Mouse (Mus musculus): ENCODE measurements around the gene Olfr1448.
"Not testable (repeated sequence)": the region's sequence is repeated elsewhere in the genome, so short reads cannot be mapped to it uniquely, and the experiment has no call there.

Gene Olfr1448

GRCm38 (mm10) chr19:12924319-12924718 is at the start of gene Olfr1448:
Gene Olfr1448, minus strand, starts transcription at chr19:12924419.
- no peak for DNase-seq (ENCODE audit: low spot score in 2 of 2)

DNA sequence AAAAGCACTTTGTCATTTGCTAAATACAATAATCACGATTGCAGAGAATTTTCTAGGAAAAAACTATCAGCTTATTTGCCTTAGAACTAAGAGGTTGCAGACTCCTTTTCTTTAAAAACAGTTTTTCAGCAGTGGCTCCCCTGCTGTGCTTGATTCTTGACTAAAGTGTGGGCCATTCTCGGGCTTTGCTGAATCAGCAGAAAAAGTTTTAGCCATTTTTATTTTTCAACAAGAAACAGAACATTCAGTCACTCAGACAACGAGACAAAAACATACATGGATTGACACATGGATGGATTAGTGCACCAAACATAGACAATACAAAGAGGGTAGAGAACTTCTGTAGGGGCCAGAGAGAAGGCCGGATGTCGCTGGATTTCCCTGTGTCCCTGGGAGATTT is 45.9 kb upstream of the Olfr1448 start:
- not testable (repeated sequence) for DNase-seq (ENCODE audit: low spot score in 2 of 2)

DNA sequence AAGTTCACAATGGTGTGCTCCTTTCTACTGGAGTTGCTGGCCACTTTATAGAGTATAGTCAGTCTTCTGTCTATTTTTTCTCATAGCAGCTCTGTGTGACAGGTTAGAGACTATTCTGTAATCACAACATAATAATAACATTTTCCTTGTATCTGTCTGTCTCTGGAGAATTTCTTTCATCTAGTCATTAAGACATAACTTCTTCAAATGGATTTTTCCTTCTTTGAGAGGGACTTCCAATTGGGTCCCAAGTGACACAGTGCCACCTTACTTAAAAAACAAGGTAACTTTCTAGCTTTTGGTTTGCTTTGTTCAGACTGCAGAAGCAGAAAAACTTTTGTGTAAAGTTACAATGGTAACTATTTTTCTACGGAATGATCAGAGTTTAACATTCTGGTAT is 25.7 kb upstream of the Olfr1448 start, which contains the start of gene Olfr1450:
Gene Olfr1450 (plus strand): TSS at position 301 of the 400 bp plus-strand sequence.
- DNase-seq (ENCODE audit: low spot score in 2 of 2), result no peak

DNA sequence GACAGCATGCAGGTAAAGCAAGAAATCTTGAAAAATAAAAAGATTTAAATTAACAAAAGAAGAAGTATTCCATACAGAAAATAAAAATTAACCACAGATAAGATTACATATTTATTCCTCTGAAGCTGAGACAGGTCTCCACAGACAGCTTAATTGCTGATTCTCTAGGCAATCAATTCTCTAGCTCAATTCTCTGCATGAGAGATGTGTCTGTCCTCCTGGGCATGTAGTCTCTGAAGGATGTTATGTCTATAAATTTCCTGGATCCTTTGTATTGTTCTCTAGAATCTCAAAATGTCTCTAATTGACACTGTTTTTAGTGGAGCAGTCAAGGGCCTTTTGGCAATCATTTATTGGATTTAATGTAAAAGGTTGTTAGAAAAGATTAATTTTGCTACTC is 6.3 kb upstream of the Olfr1448 start, which contains the start of gene Olfr1449:
Gene Olfr1449 (plus strand): TSS at position 301 of the 400 bp plus-strand sequence.
- DNase-seq (ENCODE audit: low spot score in 2 of 2), result no peak

GRCm38 (mm10) chr19:12903643-12904042 is 20.6 kb downstream of the Olfr1448 start, which contains the start of gene Olfr1447:
Gene Olfr1447, minus strand, starts transcription at chr19:12903743.
- no peak for DNase-seq (ENCODE audit: low spot score in 2 of 2)

- no peak for DNase-seq (ENCODE audit: low spot score in 2 of 2)
Measured at GRCm38 (mm10) chr19:12893424-12893823, 30.8 kb downstream of the Olfr1448 start, which contains the start of gene Olfr1446. Gene Olfr1446, minus strand, starts transcription at chr19:12893524.

DNA sequence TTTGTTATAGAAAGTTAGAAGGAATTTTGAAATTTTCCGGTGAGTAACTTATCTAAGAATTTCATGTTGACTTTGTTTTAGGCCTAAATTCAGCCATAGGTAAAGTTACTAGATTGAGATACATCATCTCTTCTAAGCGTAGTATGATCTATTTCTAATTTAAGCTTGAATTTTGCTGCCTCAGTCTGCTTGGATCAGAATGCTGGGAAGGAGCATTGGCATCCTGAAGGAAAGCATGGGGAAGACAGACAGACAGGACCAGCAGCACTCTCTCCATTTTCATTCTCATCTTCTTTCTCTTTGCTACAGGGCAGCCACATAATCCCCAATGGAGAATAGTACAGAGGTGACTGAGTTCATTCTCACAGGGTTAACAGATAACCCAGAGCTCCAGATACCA is 40.7 kb downstream of the Olfr1448 start, which contains the start of gene Olfr1445:
Gene Olfr1445 (plus strand): TSS at position 301 of the 400 bp plus-strand sequence.
- no peak for DNase-seq (ENCODE audit: low spot score in 2 of 2)
